Mouse (Mus musculus) midbrain, embryonic 15.5 days (tissue): ENCODE results near the gene Glyat. TPM values are rescaled to one million over a fixed set of nuclear protein-coding genes. Genes with fewer than 3 reads are reported as not detected.

Experiments
- polyA plus RNA-seq: library from polyadenylated mRNA; unstranded; fragments of >200 nt; fragmentation: Nextera tagmentation; extraction: Ambion mirVana; gene quantifications from 2 replicates; pipeline ENCODE4 v1.2.1, GENCODE M21; 2015

The Glyat gene
- polyA plus RNA-seq, 1 experiment from 2014 or later = not detected

Other genes starting within 250 kb of the Glyat start
- not detected in 2 replicates for gene Olfr1440, start 246.0 kb upstream of the Glyat start, polyA plus RNA-seq
- gene Olfr1441, start 215.9 kb upstream of the Glyat start, polyA plus RNA-seq = not detected in 2 replicates
- not detected in 2 replicates for gene Pfpl, start 205.4 kb upstream of the Glyat start, polyA plus RNA-seq
- 0.62 and 0.73 TPM in 2 replicates for gene Mpeg1, start 172.5 kb upstream of the Glyat start, polyA plus RNA-seq
- 43.3 and 43.4 TPM in 2 replicates for gene Dtx4, start 131.9 kb upstream of the Glyat start, polyA plus RNA-seq
- gene Fam111a, start 87.6 kb upstream of the Glyat start, polyA plus RNA-seq = 5.0 and 6.0 TPM in 2 replicates
- 0.14 TPM in 1 of 2 replicates, not detected in the other for gene Gm4952, start 33.3 kb upstream of the Glyat start, polyA plus RNA-seq
- not detected in 2 replicates for gene Olfr1442, start 37.1 kb downstream of the Glyat start, polyA plus RNA-seq
- gene Olfr1443, start 44.8 kb downstream of the Glyat start, polyA plus RNA-seq = not detected in 2 replicates
- not detected in 2 replicates for gene Keg1, start 62.5 kb downstream of the Glyat start, polyA plus RNA-seq
- gene Cntf, start 132.3 kb downstream of the Glyat start, polyA plus RNA-seq = 1.1 and 1.4 TPM in 2 replicates
- gene Zfp91, start 162.8 kb downstream of the Glyat start, polyA plus RNA-seq = 13.5 and 13.8 TPM in 2 replicates
- 1.0 TPM in 2 replicates for gene Lpxn, start 162.9 kb downstream of the Glyat start, polyA plus RNA-seq
- gene Gm5244, start 213.4 kb downstream of the Glyat start, polyA plus RNA-seq = not detected in 2 replicates
- gene Olfr1444, start 224.0 kb downstream of the Glyat start, polyA plus RNA-seq = not detected in 2 replicates